In the genomic region with DNA sequence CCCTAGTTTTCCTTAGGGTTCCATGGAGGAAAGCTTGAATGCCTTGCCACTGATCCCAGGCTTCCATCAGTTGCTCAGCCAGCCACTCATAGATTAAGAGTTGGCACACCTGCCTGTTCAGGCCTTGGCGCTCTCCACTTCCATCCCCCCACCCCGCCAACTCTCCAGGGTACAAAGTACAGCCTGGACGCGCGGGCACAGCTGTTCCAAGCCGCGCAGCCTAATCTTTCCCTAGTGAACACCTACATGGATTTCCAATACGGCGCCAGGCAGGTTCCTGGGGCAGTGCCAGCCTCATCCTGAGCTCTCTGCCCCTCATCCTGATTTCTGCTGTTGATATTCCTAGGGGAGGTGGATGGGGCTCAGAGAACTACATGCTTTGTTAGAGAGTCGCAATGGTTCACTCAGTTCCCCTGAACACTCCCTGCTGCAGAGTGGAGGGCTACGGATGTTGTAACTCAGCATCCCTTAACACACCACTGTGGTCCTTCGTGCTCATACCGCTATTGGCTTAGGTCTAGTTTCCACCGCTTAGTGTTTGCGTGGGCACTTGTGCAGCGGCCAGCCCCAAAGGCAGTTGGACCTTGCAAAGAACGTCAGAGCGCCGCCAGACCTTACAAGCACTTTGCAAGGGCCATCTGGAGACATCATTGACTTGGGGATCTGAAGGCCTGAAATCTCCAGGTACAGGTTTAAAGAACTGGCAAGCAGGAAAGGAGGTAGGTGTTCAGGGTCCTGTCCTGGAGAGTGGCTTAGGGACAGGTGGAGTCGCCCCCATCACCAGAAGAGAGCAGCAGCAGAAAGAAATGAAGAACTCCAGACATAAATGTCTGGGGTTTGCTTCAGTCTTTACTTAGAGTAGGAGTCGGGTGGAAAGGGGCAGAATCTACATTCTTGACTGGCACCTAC, we compare ENCODE assay signal across 8 mouse cellular contexts. TPM values are rescaled to one million over a fixed set of nuclear protein-coding genes. Genes with fewer than 3 reads are reported as not detected.
A peak's percentile ranks its signal among the peaks of the same experiment; 100 is the strongest.
DNase-seq lines count a peak whose midpoint lies in the region; ATAC-seq lines count a peak whose summit lies in the region.
"Had no signal": no experiment of that assay in that cellular context is flagged by ENCODE, and none has a peak within 500 bp of the region (broad histone marks: within the 10 kb centered on the region; RNA-seq: fewer than 3 reads in every experiment).

A gene (plus strand): TSS at position 610 of the 909 bp plus-strand sequence.

- peaks cover 11% of the 10 kb centered on the region for H3K4me1 ChIP-seq in hindbrain, embryonic 11.5 days (replicated peaks; ENCODE audit: control insufficient read depth, insufficient read depth, low read length)
- peaks cover 12% of the 10 kb centered on the region for H3K4me1 ChIP-seq in neural tube, embryonic 14.5 days (ENCODE audit: control insufficient read depth, insufficient read depth, low read length)

- no peak for ATAC-seq in hindbrain, embryonic 11.5 days (ENCODE audit: low FRiP score)
- ATAC-seq in neural tube, embryonic 14.5 days (ENCODE audit: low read depth): no peak

- H3K9me3 ChIP-seq in hindbrain, embryonic 11.5 days (ENCODE audit: control insufficient read depth, low read length): no peaks in the 10 kb centered on the region
- H3K9me3 ChIP-seq in neural tube, embryonic 14.5 days (ENCODE audit: control insufficient read depth, low read length): no peaks in the 10 kb centered on the region

- H3K4me2 ChIP-seq in hindbrain, embryonic 11.5 days (replicated peaks; ENCODE audit: low read depth, low read length): peak within 1 kb of the TSS; percentile 84
- peak within 1 kb of the TSS; percentile 96 for H3K4me2 ChIP-seq in neural tube, embryonic 14.5 days (ENCODE audit: low read depth, low read length)

- H3K9ac ChIP-seq in hindbrain, embryonic 11.5 days (ENCODE audit: low read depth, low read length): no peak within 1 kb of the TSS; the same call in 1 of the 2 replicates
- H3K9ac ChIP-seq in neural tube, embryonic 14.5 days (replicated peaks; ENCODE audit: low read depth, low read length): peak within 1 kb of the TSS; percentile 68

- no peak within 1 kb of the TSS for H3K27ac ChIP-seq in hindbrain, embryonic 11.5 days (ENCODE audit: low read depth, low read length)
- peak within 1 kb of the TSS; percentile 45; the same call in 1 of the 2 replicates for H3K27ac ChIP-seq in neural tube, embryonic 14.5 days (ENCODE audit: low read depth, low read length)

- 17% methylated on average over 21 of the region's 21 CpGs for WGBS in hindbrain, embryonic 11.5 days
- WGBS in neural tube, embryonic 14.5 days: 10% methylated on average over 21 of the region's 21 CpGs

- peaks cover 35% of the 10 kb centered on the region for H3K27me3 ChIP-seq in hindbrain, embryonic 11.5 days (ENCODE audit: control insufficient read depth, insufficient read depth, low read length)
- H3K27me3 ChIP-seq in neural tube, embryonic 14.5 days (ENCODE audit: control insufficient read depth, insufficient read depth, low read length): peaks cover 20% of the 10 kb centered on the region

- peak; percentile 3 for DNase-seq in retina, postnatal 1 day
- no peak for DNase-seq in retina, embryonic 14.5 days (ENCODE audit: low spot score)
- peak; percentile 28 for DNase-seq in hindbrain, embryonic 11.5 days (ENCODE audit: low spot score)
- DNase-seq in left cerebral cortex, postnatal 14 days (ENCODE audit: low spot score in 2 of 2): peak; percentile 17 to 26
- DNase-seq in thymus, postnatal 10 days (ENCODE audit: low spot score in 2 of 2): no peak
- DNase-seq in thymus, postnatal 25 days: no peak

- intact Hi-C loops in left cerebral cortex, postnatal 14 days (cut with DNase I): loop anchor here (1.0 to 10.0 kb wide), 5 partner anchors 215 to 713 kb away; no protein-coding TSS in a partner anchor

- H3K4me3 ChIP-seq in hindbrain, embryonic 11.5 days (ENCODE audit: low read depth, low read length): peak within 1 kb of the TSS; percentile 43
- peak within 1 kb of the TSS; percentile 50 for H3K4me3 ChIP-seq in neural tube, embryonic 14.5 days (ENCODE audit: low read depth, low read length)

- H3K36me3 ChIP-seq in hindbrain, embryonic 11.5 days (ENCODE audit: control insufficient read depth, insufficient read depth, low read length): no peaks in the 10 kb centered on the region
- no peaks in the 10 kb centered on the region for H3K36me3 ChIP-seq in neural tube, embryonic 14.5 days (ENCODE audit: control insufficient read depth, insufficient read depth, low read length)

RNA-seq across cellular contexts. Expression of the gene that starts here (rescaled TPM):
- 0.33 and 0.62 TPM in 2 replicates for polyA plus RNA-seq in hindbrain, embryonic 11.5 days (2014; fragmentation: Nextera tagmentation; extraction: Ambion mirVana)
- 10 to 100 TPM; 66.5 to 70.6 TPM for total RNA-seq in left cerebral cortex, postnatal 14 days (2021)
- polyA plus RNA-seq in neural tube, embryonic 14.5 days (2014; fragmentation: Nextera tagmentation; extraction: Ambion mirVana): 8.7 and 19.3 TPM in 2 replicates
- total RNA-seq: common myeloid progenitor, adult 5-6 weeks had no signal

Comparison
In these comparisons a context has a peak if more than half of its experiments do, and no peak if none do; other contexts are left out.
1. DNase-seq: peak in retina, postnatal 1 day (single experiment) and left cerebral cortex, postnatal 14 days (2 of 2); none in retina, embryonic 14.5 days (single experiment), thymus, postnatal 10 days (0 of 2) and thymus, postnatal 25 days (single experiment).
2. Peak in DNase-seq, H3K4me3 ChIP-seq and H3K4me2 ChIP-seq in hindbrain, embryonic 11.5 days; RNA of the gene not detected or under 1 TPM.